Mouse (Mus musculus): ENCODE measurements around the gene Olfr1184.

GRCm38 (mm10) chr2:88518251-88518650, 34.9 kb downstream of the Olfr1184 start, which contains the start of gene Olfr1186:
- TF ChIP-seq KAT2A (conservative IDR thresholded peaks at IDR 0.05; ENCODE audit: low read depth, low read length): no peak
- no peak for TF ChIP-seq CTCF (IDR thresholded peaks at IDR 0.05 in 2 of 3, conservative IDR thresholded peaks at IDR 0.05 in 1 of 3; ENCODE audit: control insufficient read depth in 1 of 3, insufficient read depth in 1 of 3, low read depth in 2 of 3, low read length in 3 of 3, poor library complexity in 1 of 3, severe bottlenecking in 1 of 3)
- no peak for TF ChIP-seq POLR2A (IDR thresholded peaks at IDR 0.05; ENCODE audit: control insufficient read depth in 1 of 2, insufficient read depth in 1 of 2, low read depth in 1 of 2, low read length in 2 of 2, poor library complexity in 1 of 2)
- no peak for TF ChIP-seq JUND (IDR thresholded peaks at IDR 0.05; ENCODE audit: low read depth, low read length)
- no peak for TF ChIP-seq E2F4 (IDR thresholded peaks at IDR 0.05; ENCODE audit: borderline replicate concordance, low read depth, low read length)
- TF ChIP-seq ETS1 (IDR thresholded peaks at IDR 0.05; ENCODE audit: low read depth, low read length): no peak
- no peak for TF ChIP-seq POLR2AphosphoS5 (IDR thresholded peaks at IDR 0.05; ENCODE audit: borderline replicate concordance, low read depth, low read length)
- TF ChIP-seq EP300 (IDR thresholded peaks at IDR 0.05; ENCODE audit: low read depth in 1 of 2, low read length in 2 of 2): no peak
- TF ChIP-seq MAX (IDR thresholded peaks at IDR 0.05; ENCODE audit: low read length): no peak
- TF ChIP-seq ELF1 (IDR thresholded peaks at IDR 0.05; ENCODE audit: low read depth, low read length): no peak
- no peak for TF ChIP-seq ZKSCAN1 (IDR thresholded peaks at IDR 0.05; ENCODE audit: low read depth, low read length)
- no peak for TF ChIP-seq TAL1 (IDR thresholded peaks at IDR 0.05; ENCODE audit: low read length)
- TF ChIP-seq SMC3 (IDR thresholded peaks at IDR 0.05; ENCODE audit: low read depth, low read length): no peak
- no peak for TF ChIP-seq NELFE (IDR thresholded peaks at IDR 0.05; ENCODE audit: low read depth, low read length)
